Mouse (Mus musculus) c-Kit-positive CD71-negative TER-119-negative erythroid progenitor cells, embryonic 14.5 days (primary cell): ENCODE measurements around the gene Endou.
"Not testable (repeated sequence)": the region's sequence is repeated elsewhere in the genome, so short reads cannot be mapped to it uniquely, and the experiment has no call there.

Experiments used
- DNase-seq: peaks from one replicate; pipeline ENCODE4 v3.0.0-alpha.2; 2013; ENCODE audit warnings: low read depth

The Endou gene

DNA sequence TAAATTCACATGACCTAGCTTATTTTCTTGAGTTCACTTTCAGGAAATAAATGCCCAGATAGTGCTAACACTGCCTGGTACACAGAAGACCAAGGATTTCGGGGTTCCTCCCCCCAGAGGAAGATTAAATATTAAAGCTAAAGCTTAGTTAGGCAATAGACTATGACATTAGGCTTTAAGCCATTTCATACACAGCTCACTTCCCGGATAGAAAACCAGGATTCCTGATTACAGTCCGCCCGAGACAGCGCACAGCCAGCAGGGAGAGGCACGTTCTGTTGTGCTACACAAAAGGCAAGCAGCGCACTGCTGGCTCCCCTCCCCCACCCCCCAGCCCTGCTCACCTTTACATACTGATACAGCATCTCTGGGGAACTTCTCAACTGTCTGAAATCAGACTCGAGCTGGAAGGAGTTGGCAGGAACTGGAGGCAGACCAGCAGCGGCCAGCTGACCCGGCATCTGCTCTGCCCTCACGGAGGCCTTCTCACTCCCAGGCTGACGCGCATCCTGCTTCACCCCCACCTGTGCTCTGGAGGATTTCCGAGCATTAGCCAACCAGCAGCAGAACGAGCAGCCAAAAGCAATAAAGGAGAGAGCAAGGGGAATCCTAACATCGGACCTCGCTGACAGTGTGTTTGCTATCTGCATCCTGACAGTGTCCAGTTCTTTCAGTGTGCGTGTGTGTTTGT lies 51.0 kb downstream of the Endou start:
- DNase-seq, result no peak

DNA sequence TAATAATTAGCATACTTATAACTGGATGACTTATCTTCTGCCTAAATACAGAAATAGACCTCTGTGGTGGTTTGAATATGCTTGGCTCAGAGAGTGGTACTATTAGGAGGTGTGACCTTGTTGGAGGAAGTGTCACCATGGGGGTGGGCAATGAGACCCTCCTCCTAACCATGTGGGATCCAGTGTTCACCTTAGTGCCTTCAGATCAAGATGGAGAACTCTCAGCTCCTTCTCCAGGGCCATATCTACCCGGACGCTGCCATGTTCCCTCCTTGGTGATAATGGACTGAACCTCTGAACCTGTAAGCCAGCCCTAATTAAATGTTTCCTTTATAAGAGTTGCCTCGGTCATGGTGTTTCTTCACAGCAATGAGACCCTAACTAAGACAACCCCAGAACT lies 53.8 kb downstream of the Endou start:
- DNase-seq, result no peak

DNA sequence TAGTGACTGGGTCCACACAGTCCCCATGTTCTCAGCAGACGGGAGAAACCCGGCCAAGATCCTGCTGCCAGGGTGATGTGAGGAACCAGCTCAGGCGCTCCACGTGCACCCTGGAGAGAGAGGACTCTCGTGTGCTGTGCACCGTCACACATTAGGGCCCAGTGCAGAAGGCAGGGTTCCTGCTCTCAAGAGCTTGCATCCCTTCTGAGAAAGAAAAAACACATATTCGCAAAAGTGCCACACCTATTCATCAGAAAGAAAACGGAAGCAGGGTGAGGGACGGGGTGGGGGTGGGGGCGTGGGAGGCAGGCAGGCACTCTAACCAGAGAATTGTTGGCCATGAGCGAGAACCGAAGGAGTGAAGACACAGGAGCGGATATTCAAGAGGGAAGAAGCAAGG lies 55.2 kb downstream of the Endou start:
- DNase-seq, result no peak

DNA sequence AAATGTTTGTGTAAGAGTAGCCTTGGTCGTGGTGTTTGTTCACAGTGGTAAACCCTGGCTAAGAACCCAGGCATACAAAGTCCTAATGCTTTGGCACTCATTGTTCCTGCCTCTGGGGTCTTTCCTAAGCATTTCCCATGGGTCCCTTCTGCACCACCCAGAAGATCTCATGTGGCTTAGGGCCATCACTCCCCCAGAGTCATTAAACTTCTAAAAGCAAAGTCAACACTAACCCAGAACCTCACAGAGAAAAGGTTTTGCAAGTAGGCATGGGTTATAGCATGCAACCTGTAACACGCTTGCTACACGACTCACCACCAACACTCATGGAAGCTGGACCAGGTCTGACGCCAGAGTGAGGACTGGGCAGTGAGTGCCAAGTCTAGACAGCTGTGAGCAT lies 56.7 kb downstream of the Endou start:
- DNase-seq, result no peak

DNA sequence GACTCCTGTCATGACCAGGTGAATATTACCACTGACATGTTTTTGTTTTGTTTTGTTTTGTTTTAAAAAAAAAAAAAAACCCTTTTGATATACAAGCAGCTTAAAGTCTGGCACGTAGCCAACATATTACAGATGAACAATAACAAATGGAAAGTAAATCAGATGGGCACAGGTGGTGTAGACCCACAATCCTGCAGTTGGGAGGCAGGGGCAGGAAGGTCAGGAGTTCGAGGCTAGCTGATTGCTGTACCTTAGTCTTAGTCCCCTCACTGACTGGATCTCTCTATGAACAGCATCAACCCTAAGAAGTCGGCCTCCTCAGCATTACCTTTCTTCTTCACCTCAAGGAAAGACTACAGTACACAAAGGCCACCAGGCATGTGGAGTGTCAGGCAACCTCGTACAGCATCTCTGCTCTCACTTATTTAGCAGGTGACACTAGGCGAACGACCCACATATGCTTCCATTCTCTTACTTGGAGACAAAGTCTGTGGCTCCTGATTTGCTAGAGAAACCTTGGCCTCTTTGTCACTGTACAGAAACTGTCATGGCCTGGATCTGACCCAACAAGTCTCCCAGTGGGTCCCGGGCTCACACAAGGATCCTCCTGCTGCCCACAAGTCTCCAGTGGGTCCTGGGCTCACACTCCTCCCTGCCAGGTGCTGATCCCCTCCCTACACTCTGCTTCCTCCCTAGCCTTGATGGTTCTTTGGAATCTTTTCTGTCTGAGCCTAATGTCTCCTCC lies 57.7 kb downstream of the Endou start:
- DNase-seq, result no peak

DNA sequence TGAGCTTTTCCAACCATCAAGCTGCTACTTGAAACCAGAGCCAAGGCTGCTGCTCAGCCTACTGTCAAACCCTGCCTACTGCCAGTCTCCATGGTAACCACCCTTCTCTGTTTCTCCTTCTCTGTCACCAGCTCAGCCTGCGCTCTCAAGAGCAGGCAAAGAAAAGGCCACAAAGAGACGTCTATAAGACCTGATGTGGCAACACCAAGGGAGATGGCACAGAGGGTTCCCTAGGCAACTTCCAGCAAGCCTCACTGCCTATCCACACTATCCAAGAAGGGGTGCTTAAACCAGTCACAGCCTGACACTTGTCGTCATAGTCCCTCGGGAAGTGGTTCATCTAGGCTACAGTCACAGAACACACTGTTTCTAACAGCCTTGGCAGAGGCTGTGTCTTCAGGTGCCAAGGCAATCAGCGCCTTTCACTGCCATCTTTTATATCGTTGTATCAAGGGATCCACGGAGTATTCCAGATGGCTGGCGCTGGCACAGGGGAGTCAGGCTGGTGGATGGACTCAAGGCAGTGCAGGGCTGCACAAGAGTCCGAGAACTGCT lies 58.9 kb downstream of the Endou start:
- no peak for DNase-seq

DNA sequence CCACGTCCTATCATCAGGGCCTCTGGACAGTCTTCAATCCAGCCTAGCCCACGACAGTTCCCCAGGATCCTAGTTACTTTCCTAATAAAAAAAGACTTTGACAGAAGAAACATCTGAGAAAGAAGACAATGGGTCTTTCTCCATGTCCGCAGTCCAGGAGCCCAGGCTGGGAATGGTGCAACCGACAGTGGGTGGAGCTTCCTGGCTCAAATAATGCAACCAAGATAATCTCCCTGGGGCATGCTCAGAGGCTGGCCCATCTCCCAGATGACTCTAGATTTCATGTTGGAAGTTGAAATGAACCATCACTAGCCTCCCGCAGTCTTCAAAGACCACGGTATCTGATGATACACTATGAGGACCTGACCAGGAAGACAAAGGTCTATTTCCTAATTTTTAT lies 60.6 kb downstream of the Endou start:
- no peak for DNase-seq

DNA sequence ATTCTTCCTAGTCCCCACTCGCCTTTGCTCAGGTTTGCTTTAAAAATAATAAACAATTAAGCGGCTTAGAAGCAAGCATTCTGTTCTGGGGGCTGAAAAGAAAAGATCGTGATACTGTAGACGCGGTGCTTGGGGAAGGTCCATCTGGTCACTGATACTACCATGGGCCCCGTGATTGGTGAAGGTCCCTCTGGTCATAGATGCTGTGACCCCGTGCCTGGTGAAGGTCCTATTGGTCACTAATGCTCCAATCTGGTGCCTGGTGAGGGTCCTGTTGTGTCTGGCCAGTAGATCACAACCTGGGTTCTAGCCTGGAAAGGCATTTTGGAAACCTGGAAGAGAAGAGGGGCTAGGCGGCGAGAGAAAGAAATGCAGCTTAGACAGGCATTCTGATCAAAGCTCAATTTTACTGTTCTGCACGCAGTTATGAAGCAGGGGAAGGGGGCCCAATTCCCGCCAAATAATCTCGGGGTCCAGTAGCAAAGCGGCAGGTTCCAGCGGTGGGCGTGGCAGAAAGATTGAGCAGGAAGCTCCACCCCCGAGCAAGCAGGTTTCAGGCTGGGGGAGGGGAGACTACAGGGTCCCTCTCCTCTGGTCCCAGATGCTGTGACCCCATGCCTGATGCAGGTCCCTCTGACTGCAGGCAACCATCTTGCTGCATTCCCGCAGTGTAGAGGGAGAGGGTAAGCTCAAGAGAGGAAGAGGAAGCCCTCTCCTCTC lies 62.8 kb downstream of the Endou start:
- not testable (repeated sequence) for DNase-seq

DNA sequence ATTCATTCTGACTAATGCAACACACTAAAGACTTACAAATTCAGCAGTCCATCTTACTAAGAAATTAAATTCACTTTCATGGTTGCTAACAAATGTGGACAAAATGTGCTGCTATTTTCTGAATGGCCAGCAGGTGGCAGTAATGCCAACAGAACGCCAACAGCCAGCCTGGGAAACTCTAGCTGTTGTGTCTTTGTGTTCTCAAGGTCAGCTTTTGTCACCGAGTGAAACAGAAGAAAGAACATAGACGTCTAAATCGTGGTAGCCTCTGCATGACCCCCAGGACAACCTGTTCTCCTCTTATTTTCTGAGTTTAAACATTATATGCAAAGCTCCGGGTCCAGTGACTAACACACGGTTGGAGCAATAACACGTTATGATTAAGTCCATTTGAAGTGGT lies 63.7 kb downstream of the Endou start:
- peak; percentile 67 for DNase-seq

DNA sequence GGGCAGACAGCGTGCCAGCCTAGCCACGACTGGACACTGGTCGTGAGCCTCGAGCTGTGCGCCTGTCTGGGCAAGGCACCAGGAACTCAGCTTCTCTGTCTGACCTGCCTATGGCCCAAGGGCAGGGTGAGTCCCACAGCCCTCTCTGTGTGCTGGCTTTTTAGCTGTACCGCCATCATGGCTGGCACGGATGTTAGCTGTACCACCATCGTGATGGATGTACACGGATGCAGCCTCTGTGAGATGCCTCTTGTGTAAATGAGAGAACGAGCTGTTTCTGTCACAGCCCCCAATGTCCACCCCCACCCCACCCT lies 64.7 kb downstream of the Endou start:
- DNase-seq, result no peak

DNA sequence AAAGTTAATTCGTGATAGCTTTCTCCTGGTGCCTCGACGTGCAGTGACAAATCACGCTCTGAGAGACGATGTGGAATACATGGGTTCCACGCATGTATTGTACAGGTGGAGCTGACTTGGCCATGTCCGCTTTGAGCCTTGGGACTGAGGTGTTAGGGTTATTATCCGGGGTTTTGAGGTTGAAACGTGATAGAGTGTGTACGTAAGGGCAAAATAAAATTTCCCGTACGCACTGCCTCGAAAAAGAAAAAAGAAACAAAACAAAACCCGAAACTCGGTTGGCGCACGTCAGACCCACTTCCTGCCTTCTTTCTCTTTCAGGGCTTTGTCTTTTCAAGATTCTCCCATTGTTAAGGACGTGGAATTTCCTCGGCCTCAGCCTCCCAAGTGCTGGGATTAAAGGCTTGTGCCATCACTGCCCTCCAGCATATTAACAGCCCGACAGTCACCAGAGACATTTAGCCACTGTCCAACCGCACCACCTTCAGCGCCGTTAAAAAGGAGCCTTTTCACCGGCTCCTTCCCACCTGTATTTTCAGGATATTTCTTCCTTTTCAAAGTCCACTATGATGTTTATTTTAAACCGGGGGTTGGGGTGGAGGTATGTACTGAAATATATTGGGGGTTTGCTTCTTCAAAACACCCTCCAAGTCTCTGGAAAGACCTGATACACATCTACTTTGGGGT lies 65.2 kb downstream of the Endou start:
- DNase-seq, result no peak

DNA sequence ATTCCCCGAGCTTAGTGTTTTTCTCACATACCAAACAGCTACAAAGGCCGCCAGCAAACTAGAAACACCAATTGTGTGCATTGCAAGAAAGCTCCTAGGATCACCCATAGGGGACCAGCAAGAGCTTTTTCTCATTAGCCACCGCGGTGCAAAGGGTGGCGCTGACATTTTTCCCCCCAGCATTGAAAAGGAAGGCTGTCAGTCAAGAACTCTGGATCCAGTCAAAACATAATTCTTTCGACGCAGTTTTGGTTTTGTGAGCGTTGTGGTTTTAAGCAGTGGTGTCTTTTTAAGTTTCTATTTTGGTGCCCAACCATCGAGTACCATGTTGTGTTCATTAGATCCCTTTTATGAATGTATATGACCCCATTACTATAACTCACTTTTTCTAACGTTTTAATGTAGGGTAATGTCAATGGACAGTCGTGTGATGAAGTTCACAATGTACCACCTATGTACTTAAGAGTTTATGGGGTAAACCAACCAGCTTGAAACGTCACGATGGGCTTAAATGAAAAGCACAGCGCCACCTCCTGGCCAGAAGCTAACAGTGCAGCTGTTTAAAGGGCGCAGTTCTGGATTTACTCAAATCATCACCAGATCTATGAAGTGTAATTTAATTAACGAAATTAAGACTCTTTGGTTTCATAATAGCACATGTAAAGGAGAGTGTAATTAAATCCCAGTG lies 66.0 kb downstream of the Endou start:
- DNase-seq, result peak; percentile 49

DNA sequence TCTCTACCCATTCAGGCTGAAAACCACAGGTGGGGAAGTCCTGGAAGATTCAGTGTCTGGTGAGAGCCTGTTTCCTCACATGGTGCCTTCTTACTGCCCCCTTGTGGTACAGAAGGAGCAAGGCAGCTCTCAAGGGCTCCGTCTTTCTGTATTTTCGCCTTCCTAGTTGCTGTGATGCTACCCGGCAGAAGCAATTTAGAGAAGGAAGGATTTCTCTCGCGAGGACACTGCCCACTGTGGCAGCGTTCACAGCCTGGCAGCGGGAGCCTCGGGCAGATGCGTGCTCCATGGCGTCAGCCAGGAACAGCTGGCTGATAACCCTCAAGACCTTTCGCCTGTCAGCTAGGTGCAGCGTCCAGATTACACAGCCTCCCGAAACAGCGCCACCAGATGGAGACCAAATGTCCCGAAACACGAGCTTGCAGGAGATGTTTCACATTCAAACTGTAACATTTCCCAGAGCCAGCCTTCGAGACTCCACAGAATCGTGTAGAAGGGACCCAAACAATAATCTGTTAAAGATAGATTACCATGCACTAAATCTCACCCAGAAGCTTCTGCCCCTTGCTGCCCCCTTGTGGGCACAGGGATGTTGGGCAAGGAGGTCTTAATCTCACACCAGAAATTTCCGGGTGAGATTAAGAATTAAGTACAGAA lies 67.3 kb downstream of the Endou start:
- DNase-seq, result peak; percentile 74
